Mouse (Mus musculus): Measurements from ENCODE around the gene Klhdc2. TPM values are rescaled to one million over a fixed set of nuclear protein-coding genes. Genes with fewer than 3 reads are reported as not detected.

Klhdc2 gene
- polyA plus RNA-seq (2014; fragmentation: Nextera tagmentation; extraction: Ambion mirVana), result 286 TPM in 2 replicates

DNA sequence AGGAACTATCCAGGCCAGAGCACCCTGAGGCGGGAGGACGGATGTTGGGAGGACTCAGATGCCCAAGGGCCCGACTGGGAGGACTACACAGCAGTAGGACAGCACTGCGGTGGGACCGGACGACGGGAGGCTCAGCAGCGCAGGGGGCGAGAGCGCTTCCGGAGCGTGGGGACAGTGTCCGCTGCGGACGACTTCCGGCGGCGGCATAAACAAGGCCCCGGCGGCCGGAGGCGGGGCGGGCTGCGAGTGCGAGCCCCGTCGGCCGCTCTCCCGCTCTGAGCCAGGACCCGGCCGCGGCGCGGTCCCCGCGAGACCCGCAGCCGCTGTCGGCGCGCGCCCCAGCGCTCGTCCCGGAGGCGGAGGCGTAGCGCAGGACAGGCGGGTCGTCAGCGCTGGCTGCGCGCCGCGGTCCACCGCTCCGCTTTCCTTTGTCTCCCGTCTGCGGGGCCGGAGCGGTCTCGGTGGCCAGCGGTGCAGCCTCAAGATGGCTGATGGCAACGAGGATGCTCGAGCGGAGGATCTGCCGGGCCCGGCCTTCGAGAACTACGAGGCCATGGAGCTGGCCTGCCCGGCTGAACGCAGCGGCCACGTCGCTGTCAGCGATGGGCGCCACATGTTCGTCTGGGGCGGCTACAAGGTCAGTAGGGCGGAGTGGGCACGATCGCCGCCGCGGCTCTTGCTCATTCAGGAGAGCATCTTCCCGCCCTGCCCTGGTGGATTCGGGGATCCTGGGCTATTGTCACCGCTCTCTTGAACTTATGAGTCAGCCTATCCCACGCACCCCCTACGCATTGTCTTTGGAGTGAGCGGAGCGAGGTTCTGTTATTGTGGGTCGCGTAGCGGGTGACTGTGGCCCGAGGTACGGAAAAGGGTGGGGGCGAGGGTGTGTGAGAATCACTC, at the start of gene Klhdc2:
Klhdc2 (plus strand) TSS at position 171 of the 900 bp plus-strand sequence.
- H3K9me3 ChIP-seq (replicated peaks; ENCODE audit: control insufficient read depth, low read length), result no peaks in the 10 kb centered on the region
- H3K9ac ChIP-seq (ENCODE audit: low read length), result peak within 1 kb of the TSS; percentile 99
- H3K4me2 ChIP-seq (ENCODE audit: low read length), result peak within 1 kb of the TSS; percentile 56
- DNase-seq (ENCODE audit: low spot score) (peak; percentile 91), ATAC-seq (peak; percentile 96)
- peaks cover 8% of the 10 kb centered on the region for H3K4me1 ChIP-seq (ENCODE audit: control insufficient read depth, insufficient read depth, low read length)
- WGBS, result under 1% methylated on average over 97 of the region's 98 CpGs
- H3K36me3 ChIP-seq (ENCODE audit: control insufficient read depth, insufficient read depth, low read length), result peaks cover 16% of the 10 kb centered on the region
- H3K4me3 ChIP-seq (ENCODE audit: low read depth, low read length), result peak within 1 kb of the TSS; percentile 99
- peak within 1 kb of the TSS; percentile 95 for H3K27ac ChIP-seq (ENCODE audit: low read depth, low read length)
- no peaks in the 10 kb centered on the region for H3K27me3 ChIP-seq (replicated peaks; ENCODE audit: control insufficient read depth, insufficient read depth, low read length)

DNA sequence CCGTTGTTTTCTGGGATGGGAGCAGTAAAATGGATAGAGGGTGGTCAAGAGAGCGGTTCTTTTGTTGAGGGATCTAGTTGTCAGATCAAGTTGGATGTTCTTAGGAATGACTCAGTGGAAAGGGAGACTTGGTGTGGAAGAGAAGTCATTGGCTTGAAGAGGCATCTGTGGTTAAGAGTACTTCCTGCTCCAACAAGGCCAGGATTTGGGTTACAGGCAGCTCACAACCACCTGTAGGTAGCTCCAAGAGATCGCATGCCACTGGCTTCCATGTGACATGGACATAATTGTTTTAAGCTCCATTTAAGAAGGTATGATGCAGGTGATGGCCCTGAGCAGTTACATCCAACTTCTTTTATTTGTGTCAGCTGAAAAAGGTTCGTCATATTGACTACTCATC, 46.7 kb upstream of the Klhdc2 start:
- Histone ChIP-seq H3K4me2 (ENCODE audit: low read length) (no peak overlapping the region), H3K27ac (ENCODE audit: low read depth, low read length) (no peak overlapping the region), H3K4me1 (ENCODE audit: control insufficient read depth, insufficient read depth, low read length) (no peaks in the 10 kb centered on the region), H3K36me3 (ENCODE audit: control insufficient read depth, insufficient read depth, low read length) (no peaks in the 10 kb centered on the region), H3K4me3 (ENCODE audit: low read depth, low read length) (no peak overlapping the region), H3K9me3 (replicated peaks; ENCODE audit: control insufficient read depth, low read length) (no peaks in the 10 kb centered on the region), H3K27me3 (replicated peaks; ENCODE audit: control insufficient read depth, insufficient read depth, low read length) (no peaks in the 10 kb centered on the region), H3K9ac (ENCODE audit: low read length) (no peak overlapping the region)
- ATAC-seq (no peak), DNase-seq (ENCODE audit: low spot score) (no peak)
- WGBS, result 92% methylated on average over 4 of the region's 4 CpGs

DNA sequence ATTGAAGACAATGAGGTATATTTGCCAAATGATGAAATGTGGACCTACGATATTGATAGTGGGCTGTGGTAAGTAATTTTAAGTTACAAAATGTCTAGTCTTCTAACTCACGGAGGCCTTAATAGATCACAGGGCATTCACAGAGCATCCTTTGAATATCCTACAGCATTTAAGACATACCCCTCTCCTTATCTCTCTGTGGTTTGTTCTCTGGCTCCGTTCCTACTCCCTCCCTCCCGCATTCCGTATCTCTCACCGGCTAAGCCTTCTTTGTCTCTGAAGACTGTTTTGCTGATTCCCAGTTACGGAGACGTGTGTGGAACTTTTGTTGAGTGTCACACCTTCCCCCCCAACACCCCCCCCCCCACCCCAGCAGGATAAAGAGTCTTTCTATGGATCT, 45.7 kb upstream of the Klhdc2 start:
- Histone ChIP-seq H3K27ac (ENCODE audit: low read depth, low read length) (no peak overlapping the region), H3K36me3 (ENCODE audit: control insufficient read depth, insufficient read depth, low read length) (no peaks in the 10 kb centered on the region), H3K4me3 (ENCODE audit: low read depth, low read length) (no peak overlapping the region), H3K9me3 (replicated peaks; ENCODE audit: control insufficient read depth, low read length) (no peaks in the 10 kb centered on the region), H3K27me3 (replicated peaks; ENCODE audit: control insufficient read depth, insufficient read depth, low read length) (no peaks in the 10 kb centered on the region), H3K4me2 (ENCODE audit: low read length) (no peak overlapping the region), H3K4me1 (ENCODE audit: control insufficient read depth, insufficient read depth, low read length) (no peaks in the 10 kb centered on the region), H3K9ac (ENCODE audit: low read length) (no peak overlapping the region)
- WGBS, result 78% methylated on average over 8 of the region's 8 CpGs
- ATAC-seq (no peak), DNase-seq (ENCODE audit: low spot score) (no peak)

DNA sequence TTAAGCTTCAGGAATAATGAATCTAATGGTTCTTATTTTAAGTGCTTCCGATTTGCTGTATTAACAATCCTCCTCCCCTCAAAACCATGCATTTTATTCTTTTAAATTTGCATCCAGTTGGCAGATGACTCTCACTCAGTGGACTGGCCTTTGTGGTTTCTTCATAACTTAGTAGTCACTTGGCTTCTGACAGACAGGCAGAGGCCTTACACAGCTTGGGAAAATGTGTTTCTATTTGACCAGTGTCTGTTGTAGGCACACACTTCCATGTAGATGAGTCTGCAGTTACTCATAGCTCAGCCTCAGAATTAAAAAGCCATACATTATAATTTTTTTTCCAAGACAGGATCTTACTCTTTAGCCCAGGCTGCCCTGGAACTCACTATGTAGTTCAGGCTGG, 42.7 kb upstream of the Klhdc2 start:
- ATAC-seq (no peak), DNase-seq (ENCODE audit: low spot score) (no peak)
- Histone ChIP-seq H3K4me3 (ENCODE audit: low read depth, low read length) (no peak overlapping the region), H3K36me3 (ENCODE audit: control insufficient read depth, insufficient read depth, low read length) (no peaks in the 10 kb centered on the region), H3K4me2 (ENCODE audit: low read length) (no peak overlapping the region), H3K27me3 (replicated peaks; ENCODE audit: control insufficient read depth, insufficient read depth, low read length) (no peaks in the 10 kb centered on the region), H3K4me1 (ENCODE audit: control insufficient read depth, insufficient read depth, low read length) (no peaks in the 10 kb centered on the region), H3K9me3 (replicated peaks; ENCODE audit: control insufficient read depth, low read length) (no peaks in the 10 kb centered on the region), H3K9ac (ENCODE audit: low read length) (no peak overlapping the region), H3K27ac (ENCODE audit: low read depth, low read length) (no peak overlapping the region)
- WGBS, result 95% methylated on average over 1 of the region's 1 CpGs

DNA sequence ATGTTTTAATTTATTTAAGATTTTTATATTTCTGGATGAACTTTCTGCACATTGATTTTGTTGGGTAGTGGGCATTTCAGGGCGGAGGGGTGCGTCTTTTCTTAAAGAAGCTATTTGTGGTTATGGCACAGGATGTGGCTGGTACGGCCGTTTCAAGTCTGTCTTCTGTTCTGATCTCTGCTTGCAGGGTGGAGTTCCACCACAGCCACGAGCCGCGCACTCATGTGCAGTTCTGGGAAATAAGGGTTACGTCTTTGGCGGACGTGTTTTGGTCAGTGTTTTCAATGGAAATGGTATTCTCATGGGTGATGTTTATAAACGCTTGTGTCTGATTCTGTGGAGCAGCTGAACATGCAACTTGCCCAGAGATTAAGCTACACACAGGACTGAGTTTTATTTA, 38.6 kb upstream of the Klhdc2 start:
- 89% methylated on average over 11 of the region's 11 CpGs for WGBS
- ATAC-seq (no peak), DNase-seq (ENCODE audit: low spot score) (no peak)
- Histone ChIP-seq H3K4me2 (ENCODE audit: low read length) (no peak overlapping the region), H3K9ac (ENCODE audit: low read length) (no peak overlapping the region), H3K36me3 (ENCODE audit: control insufficient read depth, insufficient read depth, low read length) (no peaks in the 10 kb centered on the region), H3K4me3 (ENCODE audit: low read depth, low read length) (no peak overlapping the region), H3K27me3 (replicated peaks; ENCODE audit: control insufficient read depth, insufficient read depth, low read length) (no peaks in the 10 kb centered on the region), H3K4me1 (ENCODE audit: control insufficient read depth, insufficient read depth, low read length) (no peaks in the 10 kb centered on the region), H3K27ac (ENCODE audit: low read depth, low read length) (no peak overlapping the region), H3K9me3 (replicated peaks; ENCODE audit: control insufficient read depth, low read length) (no peaks in the 10 kb centered on the region)

DNA sequence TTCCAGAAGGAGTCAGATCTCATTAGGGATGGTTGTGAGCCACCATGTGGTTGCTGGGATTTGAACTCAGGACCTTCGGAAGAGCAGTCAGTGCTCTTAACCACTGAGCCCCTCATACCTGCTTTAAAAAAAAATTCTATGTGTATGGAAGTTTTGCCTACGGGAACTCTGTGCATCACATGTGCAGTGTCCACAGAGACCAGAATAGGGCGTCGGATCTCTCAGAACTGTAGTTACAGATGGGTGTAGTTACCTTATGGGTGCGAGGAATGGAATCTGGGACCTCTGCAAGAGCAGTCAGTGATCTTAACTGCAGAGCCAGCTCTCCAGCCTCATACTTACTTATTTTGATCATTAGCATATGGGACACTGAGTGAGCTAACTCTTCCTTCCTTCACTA, 34.2 kb upstream of the Klhdc2 start:
- Histone ChIP-seq H3K9me3 (replicated peaks; ENCODE audit: control insufficient read depth, low read length) (no peaks in the 10 kb centered on the region), H3K4me1 (ENCODE audit: control insufficient read depth, insufficient read depth, low read length) (no peaks in the 10 kb centered on the region), H3K9ac (ENCODE audit: low read length) (no peak overlapping the region), H3K4me3 (ENCODE audit: low read depth, low read length) (no peak overlapping the region), H3K4me2 (ENCODE audit: low read length) (no peak overlapping the region), H3K27ac (ENCODE audit: low read depth, low read length) (no peak overlapping the region), H3K36me3 (ENCODE audit: control insufficient read depth, insufficient read depth, low read length) (no peaks in the 10 kb centered on the region), H3K27me3 (replicated peaks; ENCODE audit: control insufficient read depth, insufficient read depth, low read length) (no peaks in the 10 kb centered on the region)
- 94% methylated on average over 5 of the region's 5 CpGs for WGBS
- no peak for ATAC-seq
- no peak for DNase-seq (ENCODE audit: low spot score)

DNA sequence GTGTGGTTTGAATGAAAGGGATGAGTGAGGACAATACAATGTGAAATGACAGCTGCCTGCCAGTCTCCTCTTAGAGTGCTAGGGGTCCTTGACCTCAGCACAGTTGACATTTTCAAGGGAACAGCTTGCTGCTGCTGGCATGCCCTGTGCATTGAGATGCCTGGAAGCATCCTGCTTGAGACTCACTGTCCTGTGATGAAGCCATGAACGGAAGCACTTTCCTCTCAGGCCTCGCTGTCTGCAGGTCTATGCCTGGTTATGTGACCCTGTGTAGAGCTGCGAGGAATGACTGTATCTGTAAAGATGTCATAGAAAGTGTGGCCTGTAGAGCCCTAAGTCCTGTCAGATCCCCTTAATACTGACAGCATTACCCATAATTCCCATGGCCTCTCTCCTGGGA, 31.4 kb upstream of the Klhdc2 start:
- H3K4me2 ChIP-seq (ENCODE audit: low read length), result no peak overlapping the region
- no peaks in the 10 kb centered on the region for H3K4me1 ChIP-seq (ENCODE audit: control insufficient read depth, insufficient read depth, low read length)
- 96% methylated on average over 3 of the region's 3 CpGs for WGBS
- H3K9me3 ChIP-seq (replicated peaks; ENCODE audit: control insufficient read depth, low read length), result no peaks in the 10 kb centered on the region
- no peaks in the 10 kb centered on the region for H3K27me3 ChIP-seq (replicated peaks; ENCODE audit: control insufficient read depth, insufficient read depth, low read length)
- no peak overlapping the region for H3K27ac ChIP-seq (ENCODE audit: low read depth, low read length)
- DNase-seq (ENCODE audit: low spot score), result no peak
- no peak overlapping the region for H3K9ac ChIP-seq (ENCODE audit: low read length)
- ATAC-seq, result no peak
- no peak overlapping the region for H3K4me3 ChIP-seq (ENCODE audit: low read depth, low read length)
- H3K36me3 ChIP-seq (ENCODE audit: control insufficient read depth, insufficient read depth, low read length), result no peaks in the 10 kb centered on the region

DNA sequence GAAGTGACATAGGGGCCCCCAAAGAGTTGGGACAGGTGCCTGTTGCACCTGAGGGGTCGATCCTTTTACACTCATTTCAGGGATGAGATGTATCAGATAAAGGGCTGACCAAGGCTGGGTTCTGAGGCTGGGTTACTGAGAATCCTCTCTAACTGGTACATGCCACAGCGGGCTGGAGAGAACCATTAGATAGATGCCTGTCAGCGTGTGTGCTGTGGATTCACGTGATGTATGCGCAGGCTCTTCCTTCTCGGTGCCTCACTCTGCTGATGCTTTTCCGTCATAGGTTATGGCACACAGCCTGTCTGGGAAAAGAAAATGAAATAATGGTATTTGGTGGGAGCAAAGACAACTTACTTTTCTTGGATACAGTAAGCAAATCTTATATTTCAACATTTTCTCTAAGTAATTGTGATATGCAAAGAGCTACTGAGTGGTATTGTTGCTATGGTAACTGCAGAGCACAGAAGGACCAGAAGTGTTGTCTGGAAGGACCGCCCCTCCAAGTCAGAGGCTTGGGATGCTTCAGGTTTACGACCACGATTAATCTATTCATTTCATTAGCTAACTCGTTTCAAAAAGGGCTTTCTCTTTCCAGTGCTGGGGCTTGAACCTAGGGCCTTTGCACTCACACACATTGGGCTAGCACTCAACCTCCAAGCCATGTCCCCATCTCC, 28.4 kb upstream of the Klhdc2 start:
- Histone ChIP-seq H3K27me3 (replicated peaks; ENCODE audit: control insufficient read depth, insufficient read depth, low read length) (no peaks in the 10 kb centered on the region), H3K4me1 (ENCODE audit: control insufficient read depth, insufficient read depth, low read length) (no peaks in the 10 kb centered on the region), H3K9ac (ENCODE audit: low read length) (no peak overlapping the region), H3K4me3 (ENCODE audit: low read depth, low read length) (no peak overlapping the region), H3K9me3 (replicated peaks; ENCODE audit: control insufficient read depth, low read length) (no peaks in the 10 kb centered on the region), H3K4me2 (ENCODE audit: low read length) (no peak overlapping the region), H3K27ac (ENCODE audit: low read depth, low read length) (no peak overlapping the region), H3K36me3 (ENCODE audit: control insufficient read depth, insufficient read depth, low read length) (no peaks in the 10 kb centered on the region)
- ATAC-seq, result no peak
- DNase-seq (ENCODE audit: low spot score), result peak; percentile 6
- 71% methylated on average over 11 of the region's 11 CpGs for WGBS

DNA sequence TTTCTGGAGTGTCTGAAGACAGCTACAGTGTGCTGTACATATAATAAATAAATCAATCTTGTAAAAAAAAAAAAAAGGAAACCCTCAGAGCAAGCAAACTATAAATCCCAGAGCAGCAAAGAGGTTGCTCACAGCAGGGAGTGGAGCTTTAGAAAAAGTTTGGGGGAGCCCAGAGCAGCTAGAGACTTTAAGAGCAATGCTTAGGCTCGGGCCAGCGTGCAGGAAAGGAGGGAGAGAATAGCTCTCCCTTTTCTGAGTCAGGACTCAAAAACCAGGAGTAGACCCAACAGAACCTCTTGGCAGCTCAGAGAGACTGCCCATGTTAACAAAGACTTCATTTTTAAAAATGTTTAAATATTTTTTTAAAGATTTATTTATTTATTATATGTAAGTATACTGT, 27.5 kb upstream of the Klhdc2 start:
- no peak for DNase-seq (ENCODE audit: low spot score)
- H3K4me3 ChIP-seq (ENCODE audit: low read depth, low read length), result no peak overlapping the region
- ATAC-seq, result no peak
- no peaks in the 10 kb centered on the region for H3K27me3 ChIP-seq (replicated peaks; ENCODE audit: control insufficient read depth, insufficient read depth, low read length)
- no peak overlapping the region for H3K27ac ChIP-seq (ENCODE audit: low read depth, low read length)
- no peaks in the 10 kb centered on the region for H3K4me1 ChIP-seq (ENCODE audit: control insufficient read depth, insufficient read depth, low read length)
- H3K36me3 ChIP-seq (ENCODE audit: control insufficient read depth, insufficient read depth, low read length), result no peaks in the 10 kb centered on the region
- 49% methylated on average over 2 of the region's 2 CpGs for WGBS
- H3K4me2 ChIP-seq (ENCODE audit: low read length), result no peak overlapping the region
- H3K9me3 ChIP-seq (replicated peaks; ENCODE audit: control insufficient read depth, low read length), result no peaks in the 10 kb centered on the region
- no peak overlapping the region for H3K9ac ChIP-seq (ENCODE audit: low read length)
